Mouse (Mus musculus) cortical plate, adult 2 months (tissue): ENCODE measurements around the gene 1700014D04Rik.

Experiments used
- CTCF ChIP-seq: fragments of 200-500 bp; IDR thresholded peaks from 2 replicates; pipeline ENCODE4 v1.5.1; 2011; ENCODE audit warnings: mild to moderate bottlenecking, control low read depth, low read length; ENCODE audit not compliant: insufficient read depth; ENCODE audit errors: extremely low read depth
- POLR2A ChIP-seq: fragments of 200-500 bp; IDR thresholded peaks from 2 replicates; pipeline ENCODE4 v1.6.1; 2011; ENCODE audit warnings: mild to moderate bottlenecking, low read length, control low read depth; ENCODE audit not compliant: insufficient read depth; ENCODE audit errors: extremely low read depth

- TF ChIP-seq POLR2A (no peak), CTCF (no peak)
These were observed 12.6 kb downstream of the 1700014D04Rik start for GRCm38 (mm10) chr13:59733936-59734335.
